Mouse (Mus musculus) stomach, embryonic 14.5 days (tissue): ENCODE data around the gene Rhoj. TPM values are rescaled to one million over a fixed set of nuclear protein-coding genes. Genes with fewer than 3 reads are reported as not detected.

Source experiments
- ATAC-seq: fragments of 200-750 bp; cut with Nextera tagmentation; 2 replicates; pipeline ENCODE4 v1.8.0; 2017; ENCODE audit warnings: low read depth, moderate TSS enrichment; ENCODE audit not compliant: insufficient number of reproducible peaks, insufficient read depth, low FRiP score
- H3K27ac ChIP-seq: fragments of 300-500 bp; sonication (generic); 2 replicates; pipeline ENCODE4 v1.5.1; 2014; ENCODE audit warnings: mild to moderate bottlenecking, low read length, moderate library complexity, mixed read lengths
- H3K27me3 ChIP-seq: fragments of 300-500 bp; sonication (generic); 2 replicates; pipeline ENCODE4 v1.6.1; 2014; ENCODE audit warnings: low read length, control low read depth, mixed read lengths; ENCODE audit not compliant: control insufficient read depth, insufficient read depth
- H3K36me3 ChIP-seq: fragments of 300-500 bp; sonication (generic); 2 replicates; pipeline ENCODE4 v1.6.1; 2014; ENCODE audit warnings: mild to moderate bottlenecking, control low read depth, low read length, moderate library complexity, mixed read lengths; ENCODE audit not compliant: control insufficient read depth, insufficient read depth
- H3K4me1 ChIP-seq: fragments of 300-500 bp; sonication (generic); 2 replicates; pipeline ENCODE4 v1.6.1; 2014; ENCODE audit warnings: low read length, control low read depth, mixed read lengths; ENCODE audit not compliant: control insufficient read depth, insufficient read depth
- H3K4me2 ChIP-seq: fragments of 300-500 bp; sonication (generic); replicated peaks from 2 replicates; pipeline ENCODE4 v1.6.1; 2014; ENCODE audit warnings: low read depth, low read length, control low read depth
- H3K4me3 ChIP-seq: fragments of 300-500 bp; sonication (generic); 2 replicates; pipeline ENCODE4 v1.5.1; 2014; ENCODE audit warnings: low read depth, low read length, control low read depth
- H3K9ac ChIP-seq: fragments of 300-500 bp; sonication (generic); replicated peaks from 2 replicates; pipeline ENCODE4 v1.6.1; 2014; ENCODE audit warnings: low read depth, mild to moderate bottlenecking, control low read depth, low read length, moderate library complexity, mixed read lengths
- H3K9me3 ChIP-seq: fragments of 300-500 bp; sonication (generic); 2 replicates; pipeline ENCODE4 v1.6.1; 2016; ENCODE audit warnings: low read depth, low read length, control low read depth; ENCODE audit not compliant: control insufficient read depth
- WGBS: fragments of 180-500 bp; shearing (Covaris S2); extraction: QIAGEN DNeasy Blood & Tissue Kit; methylation state at CpG from one replicate; pipeline ENCODE4 v1.1.7; 2014; 5-methylcytosine and 5-hydroxymethylcytosine counted together
- polyA plus RNA-seq: library from polyadenylated mRNA; unstranded; fragments of >200 nt; fragmentation: Nextera tagmentation; extraction: Ambion mirVana; gene quantifications from 2 replicates; pipeline ENCODE4 v1.2.1, GENCODE M21; 2014

The Rhoj gene
- polyA plus RNA-seq: 78.7 and 80.0 TPM in 2 replicates

GRCm38 (mm10) chr12:75307961-75308951 lies at the start of gene Rhoj:
Rhoj (plus strand) TSS chr12:75308322.
- H3K4me3 ChIP-seq: peak within 1 kb of the TSS; percentile 46
- ATAC-seq: peak; percentile 85
- no peaks in the 10 kb centered on the region for H3K36me3 ChIP-seq
- H3K27ac ChIP-seq: peak within 1 kb of the TSS; percentile 96
- peak within 1 kb of the TSS; percentile 79 for H3K9ac ChIP-seq
- H3K27me3 ChIP-seq: no peaks in the 10 kb centered on the region
- H3K4me1 ChIP-seq: no peaks in the 10 kb centered on the region
- peak within 1 kb of the TSS; percentile 54 for H3K4me2 ChIP-seq
- H3K9me3 ChIP-seq: no peaks in the 10 kb centered on the region
- WGBS: under 1% methylated on average over 34 of the region's 34 CpGs

GRCm38 (mm10) chr12:75271726-75272125 lies 36.4 kb upstream of the Rhoj start:
- Histone ChIP-seq H3K4me2 (no peak overlapping the region), H3K27me3 (no peaks in the 10 kb centered on the region), H3K27ac (no peak overlapping the region), H3K4me1 (no peaks in the 10 kb centered on the region), H3K9me3 (no peaks in the 10 kb centered on the region), H3K36me3 (no peaks in the 10 kb centered on the region), H3K4me3 (no peak overlapping the region), H3K9ac (no peak overlapping the region)
- 39% methylated on average over 4 of the region's 4 CpGs for WGBS
- ATAC-seq: no peak

- Histone ChIP-seq H3K4me2 (no peak overlapping the region), H3K9ac (no peak overlapping the region), H3K36me3 (no peaks in the 10 kb centered on the region), H3K27me3 (no peaks in the 10 kb centered on the region), H3K9me3 (no peaks in the 10 kb centered on the region), H3K27ac (no peak overlapping the region), H3K4me1 (no peaks in the 10 kb centered on the region), H3K4me3 (no peak overlapping the region)
- no peak for ATAC-seq
- WGBS: 42% methylated on average over 2 of the region's 2 CpGs
Measured at GRCm38 (mm10) chr12:75275730-75276129, 32.4 kb upstream of the Rhoj start.

- H3K4me1 ChIP-seq: no peaks in the 10 kb centered on the region
- no peaks in the 10 kb centered on the region for H3K36me3 ChIP-seq
- H3K4me3 ChIP-seq: no peak overlapping the region
- H3K4me2 ChIP-seq: no peak overlapping the region
- H3K27ac ChIP-seq: no peak overlapping the region
- no peak overlapping the region for H3K9ac ChIP-seq
- ATAC-seq: no peak
- H3K27me3 ChIP-seq: no peaks in the 10 kb centered on the region
- WGBS: 92% methylated on average over 2 of the region's 2 CpGs
- no peaks in the 10 kb centered on the region for H3K9me3 ChIP-seq
Measured at GRCm38 (mm10) chr12:75277425-75277824, 30.7 kb upstream of the Rhoj start.

- H3K36me3 ChIP-seq: no peaks in the 10 kb centered on the region
- H3K9ac ChIP-seq: no peak overlapping the region
- H3K4me1 ChIP-seq: no peaks in the 10 kb centered on the region; the same call in 1 of the 2 replicates
- 73% methylated on average over 7 of the region's 7 CpGs for WGBS
- no peak for ATAC-seq
- H3K27me3 ChIP-seq: no peaks in the 10 kb centered on the region
- H3K4me2 ChIP-seq: no peak overlapping the region
- H3K9me3 ChIP-seq: no peaks in the 10 kb centered on the region
- no peak overlapping the region for H3K27ac ChIP-seq
- H3K4me3 ChIP-seq: no peak overlapping the region
Measured at GRCm38 (mm10) chr12:75280502-75280901, 27.6 kb upstream of the Rhoj start.

GRCm38 (mm10) chr12:75283226-75283625 lies 24.9 kb upstream of the Rhoj start:
- Histone ChIP-seq H3K4me3 (no peak overlapping the region), H3K9me3 (no peaks in the 10 kb centered on the region), H3K36me3 (no peaks in the 10 kb centered on the region), H3K9ac (no peak overlapping the region), H3K4me1 (no peaks in the 10 kb centered on the region; the same call in 1 of the 2 replicates), H3K27me3 (no peaks in the 10 kb centered on the region), H3K4me2 (no peak overlapping the region), H3K27ac (no peak overlapping the region)
- no peak for ATAC-seq
- WGBS: 21% methylated on average over 2 of the region's 2 CpGs

GRCm38 (mm10) chr12:75286166-75286565 lies 22.0 kb upstream of the Rhoj start:
- Histone ChIP-seq H3K9me3 (no peaks in the 10 kb centered on the region), H3K4me2 (no peak overlapping the region), H3K9ac (no peak overlapping the region), H3K36me3 (no peaks in the 10 kb centered on the region), H3K4me1 (no peaks in the 10 kb centered on the region; the same call in 1 of the 2 replicates), H3K4me3 (no peak overlapping the region), H3K27ac (no peak overlapping the region), H3K27me3 (no peaks in the 10 kb centered on the region)
- 74% methylated on average over 3 of the region's 3 CpGs for whole genome bisulfite sequencing
- no peak for ATAC-seq

- WGBS: 44% methylated on average over 2 of the region's 2 CpGs
- Histone ChIP-seq H3K9me3 (no peaks in the 10 kb centered on the region), H3K9ac (no peak overlapping the region), H3K4me1 (no peaks in the 10 kb centered on the region), H3K4me3 (no peak overlapping the region), H3K36me3 (no peaks in the 10 kb centered on the region), H3K27me3 (no peaks in the 10 kb centered on the region), H3K4me2 (no peak overlapping the region), H3K27ac (no peak overlapping the region)
- ATAC-seq: no peak
Measured at GRCm38 (mm10) chr12:75290524-75290923, 17.6 kb upstream of the Rhoj start.
